Mouse (Mus musculus) ES-Bruce4 (cell line): ENCODE measurements around the gene Syvn1. TPM values are rescaled to one million over a fixed set of nuclear protein-coding genes. Genes with fewer than 3 reads are reported as not detected.

Experiments
- H3K27ac ChIP-seq: 2 replicates; pipeline ENCODE4 v1.5.1; 2012; ENCODE audit warnings: low read length, inconsistent platforms; ENCODE audit not compliant: insufficient read depth
- H3K27me3 ChIP-seq: 2 replicates; pipeline ENCODE4 v1.6.1; 2012; ENCODE audit warnings: mild to moderate bottlenecking, low read length, inconsistent platforms; ENCODE audit not compliant: control insufficient read depth, poor library complexity, insufficient read depth, severe bottlenecking
- H3K36me3 ChIP-seq: 2 replicates; pipeline ENCODE4 v1.6.1; 2012; ENCODE audit warnings: inconsistent platforms, mild to moderate bottlenecking, low read length, moderate library complexity; ENCODE audit not compliant: control insufficient read depth, poor library complexity, insufficient read depth, severe bottlenecking
- H3K4me1 ChIP-seq: one replicate; pipeline ENCODE4 v1.8.1; 2011; ENCODE audit warnings: low read length; ENCODE audit not compliant: control insufficient read depth, insufficient read depth
- H3K4me3 ChIP-seq: 2 replicates; pipeline ENCODE4 v1.5.1; 2011; ENCODE audit warnings: low read depth, mild to moderate bottlenecking, low read length
- H3K9ac ChIP-seq: 2 replicates; pipeline ENCODE4 v1.6.1; 2012; ENCODE audit warnings: low read depth, mild to moderate bottlenecking, inconsistent platforms; ENCODE audit not compliant: poor library complexity, severe bottlenecking
- H3K9me3 ChIP-seq: replicated peaks from 2 replicates; pipeline ENCODE4 v1.6.1; 2012; ENCODE audit warnings: mild to moderate bottlenecking, low read length, inconsistent platforms; ENCODE audit not compliant: control insufficient read depth, poor library complexity, insufficient read depth, severe bottlenecking
- CTCF ChIP-seq: IDR thresholded peaks from one replicate; pipeline ENCODE4 v1.8.1; 2011; ENCODE audit warnings: low read depth, low read length
- EP300 ChIP-seq: IDR thresholded peaks from 2 replicates; pipeline ENCODE4 v1.6.1; 2011; ENCODE audit warnings: low read depth, low read length; ENCODE audit not compliant: insufficient read depth
- POLR2A ChIP-seq: IDR thresholded peaks from one replicate; pipeline ENCODE4 v1.8.1; 2011; ENCODE audit warnings: low read length; ENCODE audit not compliant: insufficient read depth
- polyA plus RNA-seq: library from polyadenylated mRNA; stranded (reverse); fragments of >200 nt; gene quantifications from 2 replicates; pipeline ENCODE4 v1.2.4, GENCODE M21; 2011; ENCODE audit warnings: low read depth; ENCODE audit not compliant: missing spikeins, insufficient read depth, insufficient read length

The Syvn1 gene
- polyA plus RNA-seq, 1 experiment: 18.6 TPM

- H3K36me3 ChIP-seq: peaks cover 63% of the 10 kb centered on the region
- H3K4me3 ChIP-seq: no peak overlapping the region
- no peak overlapping the region for H3K27ac ChIP-seq
- H3K27me3 ChIP-seq: no peaks in the 10 kb centered on the region
- no peaks in the 10 kb centered on the region for H3K4me1 ChIP-seq
- TF ChIP-seq CTCF (no peak), POLR2A (no peak), EP300 (no peak)
- no peaks in the 10 kb centered on the region for H3K9me3 ChIP-seq
- no peak overlapping the region for H3K9ac ChIP-seq
Measured at GRCm38 (mm10) chr19:6054296-6054695, 7.9 kb downstream of the Syvn1 start.

- TF ChIP-seq EP300: no peak
- TF ChIP-seq CTCF: no peak
- no peak for TF ChIP-seq POLR2A
- Histone ChIP-seq H3K27me3 (no peaks in the 10 kb centered on the region), H3K27ac (no peak overlapping the region), H3K9me3 (no peaks in the 10 kb centered on the region), H3K9ac (peak overlapping the region; percentile 82), H3K4me1 (no peaks in the 10 kb centered on the region), H3K4me3 (peak overlapping the region; percentile 83), H3K36me3 (peaks cover 51% of the 10 kb centered on the region)
Measured at GRCm38 (mm10) chr19:6056696-6057095, 10.3 kb downstream of the Syvn1 start.

GRCm38 (mm10) chr19:6057313-6058096, 11.1 kb downstream of the Syvn1 start, which contains the start of the genes Mrpl49 and Fau:
Gene Mrpl49, minus strand, starts transcription at chr19:6057785.
Gene Fau, plus strand, starts transcription at chr19:6057844.
- H3K36me3 ChIP-seq: peaks cover 45% of the 10 kb centered on the region
- H3K4me1 ChIP-seq: no peaks in the 10 kb centered on the region
- H3K9ac ChIP-seq: peak within 1 kb of the TSS; percentile 84
- no peaks in the 10 kb centered on the region for H3K27me3 ChIP-seq
- H3K4me3 ChIP-seq: peak within 1 kb of the TSS; percentile 89
- TF ChIP-seq CTCF: no peak
- peak; percentile 96 for TF ChIP-seq POLR2A
- no peaks in the 10 kb centered on the region for H3K9me3 ChIP-seq
- H3K27ac ChIP-seq: no peak within 1 kb of the TSS

- H3K9ac ChIP-seq: peak overlapping the region; percentile 84
- no peaks in the 10 kb centered on the region for H3K9me3 ChIP-seq
- peak overlapping the region; percentile 26; the same call in 1 of the 2 replicates for H3K27ac ChIP-seq
- no peak for TF ChIP-seq CTCF
- no peak for TF ChIP-seq EP300
- no peak for TF ChIP-seq POLR2A
- peak overlapping the region; percentile 89 for H3K4me3 ChIP-seq
- peaks cover 37% of the 10 kb centered on the region for H3K36me3 ChIP-seq
- no peaks in the 10 kb centered on the region for H3K27me3 ChIP-seq
- H3K4me1 ChIP-seq: no peaks in the 10 kb centered on the region
Measured at GRCm38 (mm10) chr19:6058513-6058912, 12.1 kb downstream of the Syvn1 start.

- no peak for TF ChIP-seq CTCF
- TF ChIP-seq POLR2A: no peak
- TF ChIP-seq EP300: no peak
- Histone ChIP-seq H3K4me3 (peak overlapping the region; percentile 89), H3K9me3 (no peaks in the 10 kb centered on the region), H3K4me1 (no peaks in the 10 kb centered on the region), H3K36me3 (peaks cover 32% of the 10 kb centered on the region), H3K27ac (peak overlapping the region; percentile 26; the same call in 1 of the 2 replicates), H3K9ac (peak overlapping the region; percentile 84), H3K27me3 (no peaks in the 10 kb centered on the region)
Measured at GRCm38 (mm10) chr19:6058966-6059365, 12.6 kb downstream of the Syvn1 start.

- Histone ChIP-seq H3K36me3 (peaks cover 15% of the 10 kb centered on the region), H3K27me3 (no peaks in the 10 kb centered on the region), H3K4me1 (no peaks in the 10 kb centered on the region), H3K4me3 (peak within 1 kb of the TSS; percentile 97), H3K9ac (peak within 1 kb of the TSS; percentile 90), H3K9me3 (no peaks in the 10 kb centered on the region), H3K27ac (peak within 1 kb of the TSS; percentile 85)
- TF ChIP-seq POLR2A: no peak
- no peak for TF ChIP-seq CTCF
- no peak for TF ChIP-seq EP300
Measured at GRCm38 (mm10) chr19:6061021-6061533, 14.7 kb downstream of the Syvn1 start, which contains the start of gene Znhit2. Gene Znhit2, plus strand, starts transcription at chr19:6061192.
